Mouse (Mus musculus) heart, embryonic 16.5 days (tissue): ENCODE measurements at regions not wholly inside any gene's neighbourhood (a gene's known extent, or its start where the extent isn't known, plus 50 kb on each side); places are given as distances from the start of the nearest gene placed in this dataset.

Source experiments
- ATAC-seq: fragments of 200-750 bp; cut with Nextera tagmentation; replicated peaks from 2 replicates; pipeline ENCODE4 v1.8.0; 2017; ENCODE audit warnings: moderate number of reproducible peaks; ENCODE audit not compliant: insufficient read depth, low FRiP score; ENCODE audit errors: extremely low read depth
- H3K27ac ChIP-seq: fragments of 300-500 bp; sonication (generic); 2 replicates; pipeline ENCODE4 v1.5.1; 2014; ENCODE audit warnings: mild to moderate bottlenecking, low read length, control low read depth, moderate library complexity
- H3K27me3 ChIP-seq: fragments of 300-500 bp; sonication (generic); 2 replicates; pipeline ENCODE4 v1.6.1; 2014; ENCODE audit warnings: low read length, mixed read lengths; ENCODE audit not compliant: control insufficient read depth, insufficient read depth
- H3K36me3 ChIP-seq: fragments of 300-500 bp; sonication (generic); 2 replicates; pipeline ENCODE4 v1.6.1; 2014; ENCODE audit not compliant: control insufficient read depth, insufficient read depth
- H3K4me1 ChIP-seq: fragments of 300-500 bp; sonication (generic); 2 replicates; pipeline ENCODE4 v1.6.1; 2014; ENCODE audit warnings: low read length, mixed read lengths; ENCODE audit not compliant: control insufficient read depth, insufficient read depth
- H3K4me2 ChIP-seq: fragments of 300-500 bp; sonication (generic); 2 replicates; pipeline ENCODE4 v1.6.1; 2014; ENCODE audit warnings: low read depth, mild to moderate bottlenecking, control low read depth, low read length
- H3K4me3 ChIP-seq: fragments of 300-500 bp; sonication (generic); 2 replicates; pipeline ENCODE4 v1.5.1; 2014; ENCODE audit warnings: mild to moderate bottlenecking, control low read depth, low read length
- H3K9ac ChIP-seq: fragments of 300-500 bp; sonication (generic); 2 replicates; pipeline ENCODE4 v1.6.1; 2014; ENCODE audit warnings: low read length, control low read depth
- H3K9me3 ChIP-seq: fragments of 300-500 bp; sonication (generic); replicated peaks from 2 replicates; pipeline ENCODE4 v1.6.1; 2016; ENCODE audit warnings: low read length; ENCODE audit not compliant: control insufficient read depth
- WGBS: fragments of 180-500 bp; shearing (Covaris S2); extraction: QIAGEN DNeasy Blood & Tissue Kit; methylation state at CpG from one replicate; pipeline ENCODE4 v1.1.7; 2014; 5-methylcytosine and 5-hydroxymethylcytosine counted together

DNA sequence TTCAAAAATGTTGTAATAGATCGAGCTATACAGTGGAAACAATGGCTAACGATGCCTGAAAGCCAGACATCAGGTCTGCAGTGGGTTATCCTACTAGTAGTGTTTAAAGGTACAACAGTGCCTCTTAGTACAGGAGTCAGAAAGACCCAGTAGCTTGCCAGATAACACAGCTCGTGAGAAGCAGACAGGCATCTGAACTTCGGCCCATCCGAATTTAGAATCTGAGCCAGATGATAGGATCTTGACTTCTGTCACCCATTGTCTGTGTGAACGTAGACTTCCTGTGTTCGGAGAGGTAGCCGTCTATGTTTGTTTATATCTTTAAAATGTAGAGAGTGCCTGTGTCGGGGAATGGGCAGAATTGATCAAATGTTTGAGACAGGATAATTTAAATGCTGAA lies 120.5 kb upstream of the Adgrl2 start:
- Histone ChIP-seq H3K4me3 (no peak overlapping the region), H3K27ac (no peak overlapping the region), H3K9ac (no peak overlapping the region), H3K4me2 (no peak overlapping the region), H3K9me3 (no peaks in the 10 kb centered on the region), H3K36me3 (no peaks in the 10 kb centered on the region), H3K27me3 (no peaks in the 10 kb centered on the region), H3K4me1 (peaks cover 23% of the 10 kb centered on the region)
- no peak for ATAC-seq
- 32% methylated on average over 9 of the region's 9 CpGs for WGBS

- WGBS, result 81% methylated on average over 13 of the region's 13 CpGs
- Histone ChIP-seq H3K4me3 (no peak overlapping the region), H3K4me2 (no peak overlapping the region), H3K36me3 (no peaks in the 10 kb centered on the region), H3K27ac (no peak overlapping the region), H3K9me3 (no peaks in the 10 kb centered on the region), H3K9ac (no peak overlapping the region), H3K27me3 (no peaks in the 10 kb centered on the region), H3K4me1 (peaks cover 7% of the 10 kb centered on the region)
- ATAC-seq, result no peak
These were observed 115.5 kb upstream of the Adgrl2 start for GRCm38 (mm10) chr3:149105709-149106450.

DNA sequence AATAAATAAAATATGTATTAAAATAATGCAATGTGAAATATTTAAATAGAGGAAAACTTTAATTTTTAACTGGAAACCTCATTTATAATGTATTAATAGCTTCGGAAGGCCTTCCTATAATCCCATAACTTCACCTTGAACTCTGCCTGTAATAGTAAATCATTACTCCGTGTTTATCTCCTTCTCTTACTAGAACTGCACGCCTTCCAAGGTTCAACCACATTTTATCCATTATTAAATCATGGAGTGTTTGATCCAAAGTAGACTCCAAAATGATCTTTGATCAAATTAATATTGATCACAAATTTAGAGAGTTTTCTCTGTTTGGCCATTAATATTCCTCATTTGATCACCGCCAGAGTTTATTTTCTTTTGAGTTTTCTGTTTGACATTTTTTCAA lies 114.8 kb upstream of the Adgrl2 start:
- WGBS, result 92% methylated on average over 4 of the region's 4 CpGs
- Histone ChIP-seq H3K4me2 (no peak overlapping the region), H3K4me1 (0 out of 2 replicates have a peak, but pooled peaks cover 3% of the 10 kb centered on the region), H3K36me3 (no peaks in the 10 kb centered on the region), H3K4me3 (no peak overlapping the region), H3K9ac (no peak overlapping the region), H3K27ac (no peak overlapping the region), H3K9me3 (no peaks in the 10 kb centered on the region), H3K27me3 (no peaks in the 10 kb centered on the region)
- ATAC-seq, result no peak

GRCm38 (mm10) chr3:149104080-149104479 lies 113.7 kb upstream of the Adgrl2 start:
- Histone ChIP-seq H3K36me3 (no peaks in the 10 kb centered on the region), H3K27me3 (no peaks in the 10 kb centered on the region), H3K27ac (no peak overlapping the region), H3K4me3 (no peak overlapping the region), H3K4me2 (no peak overlapping the region), H3K4me1 (0 out of 2 replicates have a peak, but pooled peaks cover 3% of the 10 kb centered on the region), H3K9ac (no peak overlapping the region), H3K9me3 (no peaks in the 10 kb centered on the region)
- WGBS, result 91% methylated on average over 6 of the region's 6 CpGs
- ATAC-seq, result no peak

DNA sequence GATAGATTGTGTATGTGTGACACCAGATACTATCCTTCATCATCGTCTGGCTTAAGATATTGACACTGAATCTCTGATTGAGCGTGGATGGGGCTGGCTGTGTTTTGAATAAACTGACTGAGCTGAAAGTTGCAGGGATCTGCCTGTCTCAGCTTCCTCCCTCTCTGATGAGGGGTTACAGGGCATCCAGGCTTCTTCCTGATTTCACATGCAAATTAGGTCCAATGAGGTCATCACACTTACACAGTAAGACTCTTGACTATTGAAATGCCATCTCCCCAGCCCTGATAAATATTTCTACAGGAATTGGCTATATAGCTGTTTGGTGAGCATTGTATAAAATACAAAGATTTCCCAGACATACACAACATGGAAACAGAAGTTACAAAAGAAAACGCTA lies 113.1 kb upstream of the Adgrl2 start:
- Histone ChIP-seq H3K4me3 (no peak overlapping the region), H3K4me2 (no peak overlapping the region), H3K27me3 (no peaks in the 10 kb centered on the region), H3K27ac (no peak overlapping the region), H3K9ac (no peak overlapping the region), H3K9me3 (no peaks in the 10 kb centered on the region), H3K4me1 (0 out of 2 replicates have a peak, but pooled peaks cover 3% of the 10 kb centered on the region), H3K36me3 (no peaks in the 10 kb centered on the region)
- no peak for ATAC-seq
- WGBS, result 83% methylated on average over 3 of the region's 3 CpGs

DNA sequence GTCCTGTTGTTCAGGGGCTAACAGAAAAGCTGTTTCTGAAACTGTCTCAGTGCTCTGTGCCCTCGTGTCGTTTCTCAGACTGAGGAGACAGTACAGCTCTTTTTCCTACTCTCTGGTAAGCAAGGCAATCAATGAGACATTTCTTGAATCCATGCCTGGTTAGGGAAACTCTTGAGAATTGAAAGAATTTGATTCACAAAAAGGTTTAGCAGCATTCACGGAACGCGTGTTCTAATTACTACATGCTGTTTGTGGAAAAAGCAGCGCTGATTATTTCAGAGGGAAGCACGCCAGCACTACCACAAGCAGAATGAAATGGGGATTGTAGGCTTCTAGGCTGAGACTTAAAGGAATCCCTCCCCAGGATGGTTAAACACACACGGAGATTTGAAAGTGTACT lies 112.5 kb upstream of the Adgrl2 start:
- no peaks in the 10 kb centered on the region for H3K36me3 ChIP-seq
- H3K9ac ChIP-seq, result no peak overlapping the region
- H3K27ac ChIP-seq, result no peak overlapping the region
- 0 out of 2 replicates have a peak, but pooled peaks cover 3% of the 10 kb centered on the region for H3K4me1 ChIP-seq
- no peak overlapping the region for H3K4me3 ChIP-seq
- no peak overlapping the region for H3K4me2 ChIP-seq
- H3K27me3 ChIP-seq, result no peaks in the 10 kb centered on the region
- H3K9me3 ChIP-seq, result no peaks in the 10 kb centered on the region
- 76% methylated on average over 8 of the region's 8 CpGs for WGBS
- ATAC-seq, result no peak

DNA sequence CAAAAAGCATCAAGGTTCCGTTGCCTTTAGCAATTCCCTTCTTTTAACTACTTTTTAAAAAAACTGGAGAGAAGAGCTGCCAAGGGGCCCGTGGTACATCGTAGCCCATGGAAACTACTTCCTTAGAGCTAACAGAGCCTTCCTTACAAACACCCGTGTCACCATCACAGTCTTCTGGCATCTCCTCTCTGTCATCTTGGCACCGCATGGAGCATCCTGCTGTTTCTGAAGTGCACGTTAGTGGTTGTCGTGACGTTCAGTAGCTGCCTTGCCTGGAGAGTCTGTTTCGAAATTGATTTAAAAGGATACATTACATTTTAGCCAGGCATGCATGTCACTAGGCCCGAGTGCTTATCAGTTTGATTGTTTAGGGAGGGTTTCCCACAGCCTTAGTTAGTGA lies 111.4 kb upstream of the Adgrl2 start:
- Histone ChIP-seq H3K36me3 (no peaks in the 10 kb centered on the region), H3K27me3 (no peaks in the 10 kb centered on the region), H3K9ac (no peak overlapping the region), H3K27ac (no peak overlapping the region), H3K4me1 (0 out of 2 replicates have a peak, but pooled peaks cover 3% of the 10 kb centered on the region), H3K9me3 (no peaks in the 10 kb centered on the region), H3K4me3 (no peak overlapping the region), H3K4me2 (no peak overlapping the region)
- no peak for ATAC-seq
- WGBS, result 72% methylated on average over 10 of the region's 10 CpGs

GRCm38 (mm10) chr3:149098764-149099163 lies 108.4 kb upstream of the Adgrl2 start:
- no peak overlapping the region for H3K27ac ChIP-seq
- no peak for ATAC-seq
- H3K36me3 ChIP-seq, result no peaks in the 10 kb centered on the region
- H3K4me2 ChIP-seq, result no peak overlapping the region
- H3K9ac ChIP-seq, result no peak overlapping the region
- H3K4me1 ChIP-seq, result 0 out of 2 replicates have a peak, but pooled peaks cover 3% of the 10 kb centered on the region
- H3K9me3 ChIP-seq, result no peaks in the 10 kb centered on the region
- WGBS, result 64% methylated on average over 4 of the region's 4 CpGs
- H3K27me3 ChIP-seq, result no peaks in the 10 kb centered on the region
- H3K4me3 ChIP-seq, result no peak overlapping the region

- H3K9me3 ChIP-seq, result no peaks in the 10 kb centered on the region
- H3K9ac ChIP-seq, result no peak overlapping the region
- H3K27me3 ChIP-seq, result no peaks in the 10 kb centered on the region
- WGBS, result 55% methylated on average over 4 of the region's 4 CpGs
- H3K27ac ChIP-seq, result no peak overlapping the region
- H3K4me3 ChIP-seq, result no peak overlapping the region
- no peak for ATAC-seq
- no peak overlapping the region for H3K4me2 ChIP-seq
- H3K36me3 ChIP-seq, result no peaks in the 10 kb centered on the region
- 0 out of 2 replicates have a peak, but pooled peaks cover 3% of the 10 kb centered on the region for H3K4me1 ChIP-seq
These were observed 106.7 kb upstream of the Adgrl2 start for GRCm38 (mm10) chr3:149097026-149097425.
